Mouse (Mus musculus) naive thymus-derived CD4-positive, alpha-beta T cell, adult 2 months (primary cell): ENCODE data around the gene Gm3594.
"Not testable (repeated sequence)": the region's sequence is repeated elsewhere in the genome, so short reads cannot be mapped to it uniquely, and the experiment has no call there.

Experiments used
- DNase-seq: peaks from one replicate; pipeline ENCODE4 v3.0.0-alpha.2; 2011; ENCODE audit warnings: low read depth

The Gm3594 gene

GRCm38 (mm10) chr14:6444511-6444910 is at the start of gene Gm3594:
Gm3594 (minus strand) TSS chr14:6444611.
- not testable (repeated sequence) for DNase-seq

GRCm38 (mm10) chr14:6486331-6486730 is 41.9 kb upstream of the Gm3594 start:
- not testable (repeated sequence) for DNase-seq

DNA sequence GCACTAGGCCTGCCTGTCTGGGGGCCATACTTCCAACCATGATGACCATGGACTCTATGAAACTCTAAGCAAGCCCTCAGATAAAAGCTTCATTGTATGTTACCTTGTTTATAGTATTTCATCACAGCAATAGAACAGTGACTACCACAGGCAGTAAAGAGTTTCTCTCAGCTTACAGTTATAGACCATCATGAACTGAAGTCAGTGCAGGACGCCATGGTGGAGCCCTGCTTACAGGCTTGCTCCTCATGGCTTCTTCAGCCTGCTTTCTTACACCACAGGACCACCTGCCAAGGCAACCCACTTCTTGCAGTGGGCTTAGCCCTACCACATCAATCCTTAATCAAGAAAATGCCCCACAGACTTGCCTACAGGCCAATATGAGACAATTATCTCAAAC is 41.1 kb upstream of the Gm3594 start:
- not testable (repeated sequence) for DNase-seq

DNA sequence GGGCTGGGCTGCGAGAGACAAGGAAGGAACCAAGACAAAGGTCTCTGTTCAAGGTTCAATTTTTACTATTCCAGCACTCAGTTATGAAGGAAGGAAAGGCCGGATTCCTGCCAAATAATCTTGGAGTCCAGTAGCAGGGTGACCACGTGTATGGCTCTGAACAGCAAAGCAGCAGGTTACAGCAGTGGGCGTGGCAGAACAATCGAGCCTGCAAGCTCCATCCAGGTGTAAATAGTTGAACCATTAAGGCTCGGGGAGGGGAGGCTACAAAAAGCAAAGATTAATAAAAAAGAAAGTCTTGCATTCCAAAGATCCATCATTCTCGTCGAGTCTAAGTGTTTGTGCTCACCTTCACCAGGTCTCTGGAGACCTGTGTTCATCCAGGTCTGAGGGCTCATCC is 37.7 kb upstream of the Gm3594 start:
- not testable (repeated sequence) for DNase-seq

DNA sequence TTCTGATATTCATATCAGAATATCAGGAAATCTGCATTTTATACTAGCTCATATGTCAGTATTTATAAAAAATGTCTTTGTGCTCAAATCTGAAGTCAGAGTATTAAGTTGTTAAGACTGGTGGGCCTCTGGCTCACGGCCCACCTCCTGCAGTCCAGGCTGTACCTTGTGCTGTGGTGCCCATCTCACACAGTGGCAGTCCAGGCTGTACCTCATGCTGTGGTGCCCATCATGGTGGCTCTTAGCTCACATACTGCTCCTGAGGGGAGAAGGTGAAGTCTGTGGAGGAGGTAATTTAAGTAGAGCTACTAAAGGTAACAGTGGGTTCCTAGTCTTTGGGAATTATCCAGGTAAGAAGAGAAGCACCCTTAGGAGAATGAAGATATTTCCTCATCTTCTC is 27.4 kb upstream of the Gm3594 start:
- DNase-seq, result not testable (repeated sequence)

GRCm38 (mm10) chr14:6440774-6441173 is 3.6 kb downstream of the Gm3594 start:
- not testable (repeated sequence) for DNase-seq

DNA sequence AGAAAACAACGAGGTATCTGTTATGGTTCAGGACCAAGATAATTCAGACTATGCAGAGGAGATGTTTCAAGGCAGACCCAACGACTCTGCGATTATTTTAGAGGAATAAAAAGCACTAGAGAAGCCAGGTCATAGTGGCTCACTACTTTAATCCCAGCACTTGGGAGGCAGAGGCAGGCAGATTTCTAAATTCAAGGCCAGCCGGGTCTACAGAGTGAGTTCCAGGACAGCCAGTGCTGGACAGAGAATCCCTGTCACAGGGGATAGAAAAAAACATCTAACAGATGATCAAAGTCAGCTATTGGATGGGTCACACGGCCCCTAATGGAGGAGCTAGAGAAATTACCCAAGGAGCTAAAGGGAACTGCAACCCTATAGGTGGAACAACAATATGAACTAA is 4.2 kb downstream of the Gm3594 start:
- DNase-seq, result not testable (repeated sequence)

GRCm38 (mm10) chr14:6426766-6427165 is 17.6 kb downstream of the Gm3594 start:
- DNase-seq, result not testable (repeated sequence)

GRCm38 (mm10) chr14:6426353-6426752 is 18.1 kb downstream of the Gm3594 start:
- DNase-seq, result not testable (repeated sequence)

DNA sequence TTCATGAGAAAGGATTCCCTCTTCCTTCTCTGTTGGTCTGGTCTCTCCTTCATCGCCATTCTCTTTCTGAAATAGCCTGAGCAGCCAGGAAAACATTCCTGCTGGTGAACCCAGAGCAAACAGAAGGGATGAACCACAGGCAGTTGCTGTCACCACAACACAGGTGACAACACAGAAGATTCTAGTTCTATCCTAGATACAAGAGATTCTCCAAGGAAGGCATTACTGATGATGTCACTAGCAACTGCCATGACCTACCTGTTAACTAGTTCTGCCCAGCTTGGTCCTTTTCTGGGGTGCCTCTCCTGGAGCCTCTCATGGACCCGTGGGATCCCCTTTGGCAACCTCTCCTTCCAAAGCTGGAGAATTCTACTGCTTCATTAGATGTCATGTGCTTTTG is 32.0 kb downstream of the Gm3594 start, which contains the start of gene Gm3591:
Gm3591 (minus strand) TSS at position 101 of the 400 bp plus-strand sequence.
- DNase-seq, result not testable (repeated sequence)

DNA sequence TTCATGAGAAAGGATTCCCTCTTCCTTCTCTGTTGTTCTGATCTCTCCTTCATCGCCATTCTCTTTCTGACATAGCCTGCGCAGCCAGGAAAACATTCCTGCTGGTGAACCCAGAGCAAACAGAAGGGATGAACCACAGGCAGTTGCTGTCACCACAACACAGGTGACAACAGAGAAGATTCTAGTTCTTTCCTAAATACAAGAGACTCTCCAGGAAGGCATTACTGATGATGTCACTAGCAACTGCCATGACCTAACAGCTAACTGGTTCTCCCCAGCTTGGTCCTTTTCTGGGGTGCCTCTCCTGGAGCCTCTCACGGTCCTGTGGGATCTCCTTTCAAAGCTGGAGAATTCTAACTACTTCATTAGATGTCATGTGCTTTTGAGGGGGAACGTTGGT is 54.2 kb downstream of the Gm3594 start, which contains the start of gene Gm16440:
Gm16440 (minus strand) TSS at position 101 of the 400 bp plus-strand sequence.
- DNase-seq, result not testable (repeated sequence)
